ENCODE assay signal across 2 mouse cellular contexts in the genomic region with DNA sequence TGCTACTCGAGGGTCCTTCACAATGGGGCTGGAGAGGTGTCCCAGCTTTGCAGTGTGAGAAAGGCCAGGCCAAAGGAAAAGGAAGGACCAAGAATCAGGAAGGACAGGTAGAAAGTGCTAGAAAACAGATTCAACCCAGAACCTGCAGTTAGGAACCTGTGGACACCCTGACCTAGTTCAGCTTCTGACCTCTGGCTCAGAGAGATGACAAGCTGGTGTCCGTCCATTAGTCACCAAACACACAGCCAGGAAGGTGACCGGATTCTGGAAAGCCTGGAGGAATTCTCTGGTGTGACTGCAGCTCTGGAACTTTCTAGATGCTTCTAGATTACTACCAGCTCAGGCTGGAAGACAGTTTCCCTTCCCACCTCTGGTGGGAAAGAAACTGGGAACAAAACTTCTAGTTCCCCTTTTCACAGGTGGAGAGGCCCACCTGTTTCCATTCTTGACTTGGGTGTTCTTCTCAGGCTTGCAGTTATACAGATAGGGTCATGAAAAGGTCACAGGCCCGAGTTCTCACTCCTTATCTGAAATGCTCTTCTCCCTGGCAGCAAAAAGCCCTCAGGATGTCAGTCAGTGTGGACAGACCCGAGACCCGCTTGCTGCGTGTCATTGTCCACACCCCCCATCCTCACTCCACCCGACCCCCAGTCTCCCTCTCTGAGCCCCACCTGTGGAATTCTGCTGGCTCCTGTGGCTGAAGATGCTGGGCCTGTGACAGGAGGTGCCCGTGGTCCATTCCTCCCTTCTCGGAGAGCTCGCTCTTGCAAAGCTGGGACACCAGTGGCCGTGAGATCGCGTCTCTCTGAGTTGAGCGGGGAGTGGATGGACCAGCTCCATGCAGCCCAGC.
TF ChIP-seq lines count a peak whose summit lies in the region.

No protein-coding gene starts in this region.

TF ChIP-seq in CH12.LX, 34 proteins besides CTCF, POLR2A, EP300 and RAD21:
- TF ChIP-seq MAZ (IDR thresholded peaks at IDR 0.05; ENCODE audit: low read depth, low read length) = no peak; the same call in 1 of the 2 replicates
- 0 out of 2 replicates have a peak, but pooled peaks have one; percentile 48 for TF ChIP-seq JUND (conservative IDR thresholded peaks at IDR 0.05; ENCODE audit: low read depth, low read length)
- TF ChIP-seq ZMIZ1 (IDR thresholded peaks at IDR 0.05; ENCODE audit: low read depth, low read length) = no peak
- TF ChIP-seq UBTF (IDR thresholded peaks at IDR 0.05; ENCODE audit: low read depth, low read length) = no peak
- 0 out of 2 replicates have a peak, but pooled peaks have one; percentile 6 for TF ChIP-seq NRF1 (IDR thresholded peaks at IDR 0.05; ENCODE audit: low read depth, low read length)
- TF ChIP-seq USF2 (conservative IDR thresholded peaks at IDR 0.05; ENCODE audit: low read depth, low read length) = no peak
- TF ChIP-seq HCFC1 (IDR thresholded peaks at IDR 0.05; ENCODE audit: low read depth, low read length) = no peak
- TF ChIP-seq SIN3A (IDR thresholded peaks at IDR 0.05; ENCODE audit: low read length) = peak; percentile 61
- peak; percentile 86 for TF ChIP-seq IRF4 (IDR thresholded peaks at IDR 0.05; ENCODE audit: low read depth, low read length)
- no peak for TF ChIP-seq KAT2A (IDR thresholded peaks at IDR 0.05; ENCODE audit: insufficient replicate concordance, low read length)
- no peak; the same call in 1 of the 2 replicates for TF ChIP-seq MAX (IDR thresholded peaks at IDR 0.05; ENCODE audit: low read length)
- no peak for TF ChIP-seq NELFE (IDR thresholded peaks at IDR 0.05; ENCODE audit: low read depth, low read length)
- peak; percentile 2 for TF ChIP-seq SMC3 (IDR thresholded peaks at IDR 0.05; ENCODE audit: low read depth, low read length)
- TF ChIP-seq ELF1 (IDR thresholded peaks at IDR 0.05; ENCODE audit: low read depth, low read length) = no peak
- TF ChIP-seq MEF2A (IDR thresholded peaks at IDR 0.05; ENCODE audit: borderline replicate concordance, low read depth, low read length) = peak; percentile 85
- TF ChIP-seq MAFK (IDR thresholded peaks at IDR 0.05; ENCODE audit: insufficient replicate concordance, low read length) = peak; percentile 39; the same call in 1 of the 2 replicates
- peak; percentile 96 for TF ChIP-seq RCOR1 (conservative IDR thresholded peaks at IDR 0.05; ENCODE audit: low read depth, low read length)
- peak; percentile 90 for TF ChIP-seq ETS1 (conservative IDR thresholded peaks at IDR 0.05; ENCODE audit: low read depth, low read length)
- TF ChIP-seq ZC3H11A (IDR thresholded peaks at IDR 0.05; ENCODE audit: low read depth, low read length) = no peak
- TF ChIP-seq MXI1 (IDR thresholded peaks at IDR 0.05; ENCODE audit: low read depth, low read length) = peak; percentile 32; the same call in 1 of the 2 replicates
- TF ChIP-seq PAX5 (IDR thresholded peaks at IDR 0.05; ENCODE audit: low read length) = no peak
- TF ChIP-seq ZKSCAN1 (IDR thresholded peaks at IDR 0.05; ENCODE audit: borderline replicate concordance, low read depth, low read length) = no peak
- TF ChIP-seq E2F4 (IDR thresholded peaks at IDR 0.05; ENCODE audit: insufficient replicate concordance, low read depth, low read length) = no peak
- TF ChIP-seq JUN (IDR thresholded peaks at IDR 0.05; ENCODE audit: insufficient read depth, low read depth, low read length) = 0 out of 2 replicates have a peak, but pooled peaks have one; percentile 7
- peak; percentile 77 for TF ChIP-seq MYC (IDR thresholded peaks at IDR 0.05; ENCODE audit: low read depth, low read length)
- TF ChIP-seq GABPA (IDR thresholded peaks at IDR 0.05; ENCODE audit: insufficient replicate concordance, low read depth, low read length) = no peak
- no peak for TF ChIP-seq TBP (conservative IDR thresholded peaks at IDR 0.05; ENCODE audit: low read depth, low read length)
- TF ChIP-seq POLR2AphosphoS2 (IDR thresholded peaks at IDR 0.05; ENCODE audit: low read depth, low read length) = no peak; the same call in 1 of the 2 replicates
- TF ChIP-seq CHD1 (IDR thresholded peaks at IDR 0.05; ENCODE audit: low read depth, low read length) = peak; percentile 93; the same call in 1 of the 2 replicates
- peak; percentile 76 for TF ChIP-seq CHD2 (IDR thresholded peaks at IDR 0.05; ENCODE audit: low read length)
- TF ChIP-seq BHLHE40 (IDR thresholded peaks at IDR 0.05; ENCODE audit: low read depth, low read length) = peak; percentile 76
- TF ChIP-seq TCF12 (IDR thresholded peaks at IDR 0.05; ENCODE audit: low read depth, low read length) = peak; percentile 97
- no peak for TF ChIP-seq USF1 (IDR thresholded peaks at IDR 0.05; ENCODE audit: low read depth, low read length)
- no peak; the same call in 1 of the 2 replicates for TF ChIP-seq ZNF384 (IDR thresholded peaks at IDR 0.05; ENCODE audit: low read depth, low read length)

TF ChIP-seq in MEL, 35 proteins besides CTCF, POLR2A, EP300 and RAD21:
- TF ChIP-seq MAZ (IDR thresholded peaks at IDR 0.05; ENCODE audit: low read depth, low read length) (no peak), NELFE (IDR thresholded peaks at IDR 0.05; ENCODE audit: low read depth, low read length) (no peak), POLR2AphosphoS2 (IDR thresholded peaks at IDR 0.05; ENCODE audit: low read length) (no peak), TCF12 (IDR thresholded peaks at IDR 0.05; ENCODE audit: low read depth, low read length) (peak; percentile 57), SIN3A (IDR thresholded peaks at IDR 0.05; ENCODE audit: low read length) (0 out of 2 replicates have a peak, but pooled peaks have one; percentile 2), GATA1 (IDR thresholded peaks at IDR 0.05; ENCODE audit: low read depth, low read length) (0 out of 2 replicates have a peak, but pooled peaks have one; percentile 15), ETS1 (IDR thresholded peaks at IDR 0.05; ENCODE audit: low read depth, low read length) (peak; percentile 72), BHLHE40 (IDR thresholded peaks at IDR 0.05; ENCODE audit: borderline replicate concordance, low read depth, low read length) (no peak)
TF ChIP-seq in MEL: peak in this region for 4.
